ENCODE assay signal across 10 mouse cellular contexts in genomic region chr11:113678373-113678772, GRCm38 (mm10). TPM values are rescaled to one million over a fixed set of nuclear protein-coding genes. Genes with fewer than 3 reads are reported as not detected.
A peak's percentile ranks its signal among the peaks of the same experiment; 100 is the strongest.
DNase-seq lines count a peak whose midpoint lies in the region; ATAC-seq lines count a peak whose summit lies in the region.
"Had no signal": no experiment of that assay in that cellular context is flagged by ENCODE, and none has a peak within 500 bp of the region (broad histone marks: within the 10 kb centered on the region; RNA-seq: fewer than 3 reads in every experiment).

No protein-coding gene starts in this region.

- H3K4me3 ChIP-seq in heart, embryonic 14.5 days (ENCODE audit: control insufficient read depth in 1 of 2, insufficient read depth in 1 of 2, low read depth in 1 of 2, low read length in 2 of 2), result no peak overlapping the region
- H3K4me3 ChIP-seq in hindbrain, embryonic 10.5 days, result no peak overlapping the region
- H3K4me3 ChIP-seq: forebrain, embryonic 12.5 days; hindbrain, embryonic 12.5 days had no signal

- H3K9ac ChIP-seq in heart, embryonic 14.5 days (ENCODE audit: low read length), result peak overlapping the region; percentile 52; the same call in 1 of the 2 replicates
- H3K9ac ChIP-seq: forebrain, embryonic 12.5 days; hindbrain, embryonic 12.5 days had no signal

- peaks cover 44% of the 10 kb centered on the region for H3K36me3 ChIP-seq in heart, embryonic 14.5 days (ENCODE audit: control insufficient read depth, insufficient read depth, low read length)
- peaks cover 44% of the 10 kb centered on the region for H3K36me3 ChIP-seq in hindbrain, embryonic 10.5 days

- intact Hi-C loops in heart, postnatal 14 days (cut with DNase I), result no loop called here

- peak overlapping the region; percentile 75 to 79 for H3K27ac ChIP-seq in heart, embryonic 14.5 days (replicated peaks in 1 of 2; ENCODE audit: control insufficient read depth in 1 of 2, insufficient read depth in 1 of 2, low read depth in 2 of 2, low read length in 2 of 2)
- no peak overlapping the region for H3K27ac ChIP-seq in hindbrain, embryonic 10.5 days
- H3K27ac ChIP-seq: forebrain, embryonic 12.5 days; hindbrain, embryonic 12.5 days had no signal

- peaks cover 10 to 43% of the 10 kb centered on the region in 2 experiments for H3K4me1 ChIP-seq in heart, embryonic 14.5 days (ENCODE audit: control insufficient read depth in 2 of 2, insufficient read depth in 2 of 2, low read length in 2 of 2)
- peaks cover 31% of the 10 kb centered on the region for H3K4me1 ChIP-seq in hindbrain, embryonic 10.5 days (replicated peaks)

- no peaks in the 10 kb centered on the region for H3K9me3 ChIP-seq in heart, embryonic 14.5 days (ENCODE audit: control insufficient read depth, low read length)
- H3K9me3 ChIP-seq in hindbrain, embryonic 10.5 days, result no peaks in the 10 kb centered on the region
- H3K9me3 ChIP-seq: forebrain, embryonic 12.5 days; hindbrain, embryonic 12.5 days had no signal

- H3K27me3 ChIP-seq in heart, embryonic 14.5 days (ENCODE audit: control insufficient read depth, insufficient read depth, low read length), result no peaks in the 10 kb centered on the region
- no peaks in the 10 kb centered on the region for H3K27me3 ChIP-seq in hindbrain, embryonic 10.5 days (ENCODE audit: insufficient read depth, poor library complexity, severe bottlenecking)
- H3K27me3 ChIP-seq: forebrain, embryonic 12.5 days; hindbrain, embryonic 12.5 days had no signal

- no peak for DNase-seq in heart, postnatal 14 days
- peak; percentile 29 for DNase-seq in urinary bladder, postnatal 14 days (ENCODE audit: low spot score)
- no peak for DNase-seq in urinary bladder, adult 2 months (ENCODE audit: low spot score)
- peak; percentile 87 for DNase-seq in kidney, adult 9 months
- peak; percentile 52 for DNase-seq in testis, postnatal 14 days (ENCODE audit: low spot score)
- no peak for DNase-seq in hindbrain, embryonic 10.5 days (ENCODE audit: low spot score)

- no peak for ATAC-seq in heart, embryonic 14.5 days (ENCODE audit: insufficient number of reproducible peaks, insufficient read depth, low FRiP score, low read depth)
- ATAC-seq in inflammation-experienced regulatory T-cells, adult 6 months, result no peak

- 0 out of 2 replicates have a peak overlapping the region, but pooled peaks have one; percentile 37 for H3K4me2 ChIP-seq in heart, embryonic 14.5 days (ENCODE audit: low read length)
- H3K4me2 ChIP-seq: forebrain, embryonic 12.5 days; hindbrain, embryonic 12.5 days had no signal

- 45% methylated on average over 8 of the region's 8 CpGs for WGBS in heart, embryonic 14.5 days
- 87% methylated on average over 8 of the region's 8 CpGs for WGBS in hindbrain, embryonic 10.5 days

RNA-seq across cellular contexts. Expression of gene Fam104a, which starts 5.6 kb away (rescaled TPM):
- 43.0 and 44.8 TPM in 2 replicates for polyA plus RNA-seq in heart, embryonic 14.5 days (2014; fragmentation: Nextera tagmentation; extraction: Ambion mirVana)
- total RNA-seq in heart, postnatal 14 days (2021), result 10 to 100 TPM; 15.3 to 16.0 TPM
- 25.0 and 26.5 TPM in 2 replicates for polyA plus RNA-seq in urinary bladder, adult 2 months (2012; rRNA removed)
- polyA plus RNA-seq in inflammation-experienced regulatory T-cells, adult 6 months (2017; shearing (Covaris generic)), result 10 to 100 TPM; 11.5 to 20.2 (median 17.3) TPM
- polyA plus RNA-seq in hindbrain, embryonic 10.5 days (2016; fragmentation: Nextera tagmentation; extraction: Ambion mirVana), result 58.8 TPM in 2 replicates

RNA-seq across cellular contexts. Expression of gene D11Wsu47e, which starts 5.8 kb away (rescaled TPM):
- 15.4 and 20.0 TPM in 2 replicates for polyA plus RNA-seq in heart, embryonic 14.5 days (2014; fragmentation: Nextera tagmentation; extraction: Ambion mirVana)
- total RNA-seq in heart, postnatal 14 days (2021), result 1 to 10 TPM; 6.5 to 7.1 TPM
- 11.5 and 12.5 TPM in 2 replicates for polyA plus RNA-seq in urinary bladder, adult 2 months (2012; rRNA removed)
- polyA plus RNA-seq in inflammation-experienced regulatory T-cells, adult 6 months (2017; shearing (Covaris generic)), result 1 to 10 TPM; 6.7 to 8.8 (median 8.0) TPM
- 25.8 and 27.3 TPM in 2 replicates for polyA plus RNA-seq in hindbrain, embryonic 10.5 days (2016; fragmentation: Nextera tagmentation; extraction: Ambion mirVana)

RNA-seq across cellular contexts. Expression of gene Slc39a11, which starts 28.5 kb away (rescaled TPM):
- polyA plus RNA-seq in heart, embryonic 14.5 days (2014; fragmentation: Nextera tagmentation; extraction: Ambion mirVana), result 13.4 and 13.6 TPM in 2 replicates
- 1 to 10 TPM; 2.9 to 3.7 TPM for total RNA-seq in heart, postnatal 14 days (2021)
- 12.8 and 13.2 TPM in 2 replicates for polyA plus RNA-seq in urinary bladder, adult 2 months (2012; rRNA removed)
- polyA plus RNA-seq in inflammation-experienced regulatory T-cells, adult 6 months (2017; shearing (Covaris generic)), result 10 to 100 TPM; 12.6 to 17.3 (median 16.9) TPM
- 21.5 and 25.3 TPM in 2 replicates for polyA plus RNA-seq in hindbrain, embryonic 10.5 days (2016; fragmentation: Nextera tagmentation; extraction: Ambion mirVana)

RNA-seq across cellular contexts. Expression of gene Cog1, which starts 29.4 kb away (rescaled TPM):
- 17.0 and 20.1 TPM in 2 replicates for polyA plus RNA-seq in heart, embryonic 14.5 days (2014; fragmentation: Nextera tagmentation; extraction: Ambion mirVana)
- total RNA-seq in heart, postnatal 14 days (2021), result 10 to 100 TPM; 16.1 to 18.5 TPM
- polyA plus RNA-seq in urinary bladder, adult 2 months (2012; rRNA removed), result 40.7 and 42.7 TPM in 2 replicates
- polyA plus RNA-seq in inflammation-experienced regulatory T-cells, adult 6 months (2017; shearing (Covaris generic)), result 10 to 100 TPM; 14.9 to 16.9 (median 15.8) TPM
- 32.1 and 40.3 TPM in 2 replicates for polyA plus RNA-seq in hindbrain, embryonic 10.5 days (2016; fragmentation: Nextera tagmentation; extraction: Ambion mirVana)

RNA-seq across cellular contexts. Expression of gene Cpsf4l, which starts 31.4 kb away (rescaled TPM):
- 0.18 and 0.19 TPM in 2 replicates for polyA plus RNA-seq in heart, embryonic 14.5 days (2014; fragmentation: Nextera tagmentation; extraction: Ambion mirVana)
- under 1 TPM in 1 of 2 experiments, not detected in 1; 0.20 TPM for total RNA-seq in heart, postnatal 14 days (2021)
- 0.38 and 0.44 TPM in 2 replicates for polyA plus RNA-seq in urinary bladder, adult 2 months (2012; rRNA removed)
- polyA plus RNA-seq in inflammation-experienced regulatory T-cells, adult 6 months (2017; shearing (Covaris generic)), result not detected
- 0.47 and 1.1 TPM in 2 replicates for polyA plus RNA-seq in hindbrain, embryonic 10.5 days (2016; fragmentation: Nextera tagmentation; extraction: Ambion mirVana)

Comparison
In these comparisons a context has a peak if more than half of its experiments do, and no peak if none do; other contexts are left out.
1. DNase-seq: peak in urinary bladder, postnatal 14 days (single experiment), kidney, adult 9 months (single experiment) and testis, postnatal 14 days (single experiment); none in heart, postnatal 14 days (0 of 2), urinary bladder, adult 2 months (single experiment) and hindbrain, embryonic 10.5 days (single experiment).